Mouse (Mus musculus): ENCODE measurements at regions not wholly inside any gene's neighbourhood (a gene's known extent, or its start where the extent isn't known, plus 50 kb on each side); places are given as distances from the start of the nearest gene placed in this dataset.

GRCm38 (mm10) chr2:46283929-46284598 is 1166.9 kb upstream of the Zeb2 start:
- no peak for DNase-seq (ENCODE audit: low spot score)
- Histone ChIP-seq H3K36me3 (no peaks in the 10 kb centered on the region), H3K4me3 (no peak overlapping the region), H3K27me3 (ENCODE audit: insufficient read depth, poor library complexity, severe bottlenecking) (no peaks in the 10 kb centered on the region), H3K9me3 (no peaks in the 10 kb centered on the region), H3K27ac (no peak overlapping the region), H3K4me1 (replicated peaks) (no peaks in the 10 kb centered on the region)
- 88% methylated on average over 5 of the region's 5 CpGs for WGBS

DNA sequence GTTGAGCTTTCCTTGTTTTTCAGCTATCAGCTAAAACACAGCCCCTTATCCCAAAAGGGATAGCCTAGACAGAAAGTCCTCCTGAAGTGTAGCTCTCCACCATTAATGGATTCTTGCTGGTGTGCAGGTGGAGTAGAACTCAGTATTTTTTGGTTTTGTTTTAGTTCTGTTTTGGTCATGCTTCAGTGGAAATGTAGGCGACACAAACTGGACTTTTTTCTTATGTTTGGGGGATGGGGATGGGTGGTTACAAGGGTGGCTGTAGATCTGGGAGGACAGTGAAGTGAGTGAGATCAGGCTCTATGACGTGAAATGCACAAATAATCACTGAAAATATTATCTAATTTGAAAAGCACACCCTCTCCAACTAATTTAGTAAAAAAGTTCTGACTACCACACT is 1163.6 kb upstream of the Zeb2 start:
- Histone ChIP-seq H3K4me1 (replicated peaks) (no peaks in the 10 kb centered on the region), H3K27me3 (ENCODE audit: insufficient read depth, poor library complexity, severe bottlenecking) (no peaks in the 10 kb centered on the region), H3K27ac (no peak overlapping the region), H3K36me3 (no peaks in the 10 kb centered on the region), H3K4me3 (no peak overlapping the region), H3K9me3 (no peaks in the 10 kb centered on the region)
- DNase-seq (ENCODE audit: low spot score): no peak
- 74% methylated on average over 2 of the region's 2 CpGs for WGBS

GRCm38 (mm10) chr2:46261618-46262017 is 1144.4 kb upstream of the Zeb2 start:
- 96% methylated on average over 1 of the region's 1 CpGs for whole genome bisulfite sequencing

GRCm38 (mm10) chr2:46251562-46251961 is 1134.4 kb upstream of the Zeb2 start:
- H3K36me3 ChIP-seq: no peaks in the 10 kb centered on the region
- H3K27me3 ChIP-seq (ENCODE audit: insufficient read depth, poor library complexity, severe bottlenecking): no peaks in the 10 kb centered on the region
- 92% methylated on average over 7 of the region's 7 CpGs for WGBS
- no peak overlapping the region for H3K4me3 ChIP-seq
- no peaks in the 10 kb centered on the region for H3K4me1 ChIP-seq (replicated peaks)
- no peak for DNase-seq (ENCODE audit: low spot score)
- no peaks in the 10 kb centered on the region for H3K9me3 ChIP-seq
- H3K27ac ChIP-seq: no peak overlapping the region

More at GRCm38 (mm10) chr2:46261618-46262017, 1144.4 kb upstream of the Zeb2 start:
- Histone ChIP-seq H3K27me3 (ENCODE audit: insufficient read depth, poor library complexity, severe bottlenecking) (no peaks in the 10 kb centered on the region), H3K4me3 (no peak overlapping the region), H3K4me1 (replicated peaks) (no peaks in the 10 kb centered on the region), H3K9me3 (no peaks in the 10 kb centered on the region), H3K27ac (no peak overlapping the region), H3K36me3 (no peaks in the 10 kb centered on the region)
- DNase-seq (ENCODE audit: low spot score): no peak

GRCm38 (mm10) chr2:46245717-46246116 is 1128.5 kb upstream of the Zeb2 start:
- 81% methylated on average over 3 of the region's 3 CpGs for WGBS
- Histone ChIP-seq H3K4me1 (replicated peaks) (no peaks in the 10 kb centered on the region), H3K27me3 (ENCODE audit: insufficient read depth, poor library complexity, severe bottlenecking) (no peaks in the 10 kb centered on the region), H3K36me3 (no peaks in the 10 kb centered on the region), H3K27ac (no peak overlapping the region), H3K4me3 (no peak overlapping the region), H3K9me3 (no peaks in the 10 kb centered on the region)
- DNase-seq (ENCODE audit: low spot score): no peak

- Histone ChIP-seq H3K4me1 (replicated peaks) (no peaks in the 10 kb centered on the region), H3K36me3 (no peaks in the 10 kb centered on the region), H3K27ac (no peak overlapping the region), H3K9me3 (no peaks in the 10 kb centered on the region), H3K4me3 (no peak overlapping the region), H3K27me3 (ENCODE audit: insufficient read depth, poor library complexity, severe bottlenecking) (no peaks in the 10 kb centered on the region)
- WGBS: 88% methylated on average over 3 of the region's 3 CpGs
- DNase-seq (ENCODE audit: low spot score): no peak
Observed at GRCm38 (mm10) chr2:46244697-46245096, 1127.5 kb upstream of the Zeb2 start.

GRCm38 (mm10) chr2:46242806-46243205 is 1125.6 kb upstream of the Zeb2 start:
- Histone ChIP-seq H3K4me1 (replicated peaks) (no peaks in the 10 kb centered on the region), H3K9me3 (no peaks in the 10 kb centered on the region), H3K36me3 (no peaks in the 10 kb centered on the region), H3K4me3 (no peak overlapping the region), H3K27ac (no peak overlapping the region), H3K27me3 (ENCODE audit: insufficient read depth, poor library complexity, severe bottlenecking) (no peaks in the 10 kb centered on the region)
- no peak for DNase-seq (ENCODE audit: low spot score)

DNA sequence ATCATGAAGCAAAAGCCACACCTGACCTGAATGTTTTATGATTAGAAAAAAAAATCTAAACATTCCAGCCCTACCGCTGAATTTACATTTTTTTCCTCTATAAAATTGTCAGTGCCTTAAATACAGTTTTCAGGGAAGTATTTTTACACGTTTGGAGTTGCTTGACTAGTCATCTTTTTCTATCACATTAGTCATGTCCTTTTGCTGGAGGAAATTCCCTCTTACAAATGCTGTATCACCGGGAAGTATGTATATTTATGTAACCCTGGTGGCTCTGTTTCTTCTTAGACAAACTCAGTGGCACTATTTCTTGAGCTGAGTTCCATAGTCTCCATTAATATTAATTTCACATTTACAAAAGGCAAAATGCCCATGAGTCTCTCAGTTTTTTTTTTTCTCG is 1122.7 kb upstream of the Zeb2 start:
- Histone ChIP-seq H3K36me3 (no peaks in the 10 kb centered on the region), H3K9me3 (no peaks in the 10 kb centered on the region), H3K27me3 (ENCODE audit: insufficient read depth, poor library complexity, severe bottlenecking) (no peaks in the 10 kb centered on the region), H3K27ac (no peak overlapping the region), H3K4me1 (replicated peaks) (no peaks in the 10 kb centered on the region), H3K4me3 (no peak overlapping the region)
- WGBS: 81% methylated on average over 4 of the region's 4 CpGs
- DNase-seq (ENCODE audit: low spot score): no peak

DNA sequence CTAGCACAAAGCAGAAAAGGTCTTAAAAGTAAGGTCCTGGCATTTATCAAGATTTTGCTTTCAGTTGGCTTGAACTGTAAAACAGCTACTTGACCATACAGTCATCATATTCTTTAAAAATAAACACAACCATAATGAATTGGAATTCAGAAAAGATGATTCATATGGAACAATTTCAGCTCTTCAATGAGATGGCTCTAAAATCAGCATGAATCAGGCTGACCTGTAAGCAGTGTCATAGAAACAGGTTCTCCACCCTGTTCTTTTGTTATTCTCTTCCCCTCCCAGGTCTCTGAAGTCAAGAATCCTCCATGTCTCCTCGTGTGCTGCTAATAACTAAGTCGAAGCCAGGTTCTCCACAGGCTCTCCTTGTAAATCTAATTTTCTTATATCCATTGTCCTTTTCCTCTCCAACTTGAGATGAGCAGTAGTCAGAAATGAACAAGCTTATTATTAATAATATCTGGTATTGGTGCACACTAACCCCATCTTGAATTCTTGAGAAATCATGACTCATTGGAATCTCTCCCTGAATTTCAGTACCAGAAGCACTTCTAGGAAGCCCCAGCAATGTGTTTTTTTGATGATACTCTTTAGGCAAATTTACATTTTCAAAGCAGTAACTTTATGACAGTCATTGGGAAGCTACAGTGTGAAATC is 1113.7 kb upstream of the Zeb2 start:
- 76% methylated on average over 2 of the region's 2 CpGs for WGBS
- Histone ChIP-seq H3K27me3 (ENCODE audit: insufficient read depth, poor library complexity, severe bottlenecking) (no peaks in the 10 kb centered on the region), H3K27ac (no peak overlapping the region), H3K9me3 (no peaks in the 10 kb centered on the region), H3K4me3 (no peak overlapping the region), H3K36me3 (no peaks in the 10 kb centered on the region), H3K4me1 (replicated peaks) (no peaks in the 10 kb centered on the region)
- DNase-seq (ENCODE audit: low spot score): no peak

- H3K27me3 ChIP-seq (ENCODE audit: insufficient read depth, poor library complexity, severe bottlenecking): no peaks in the 10 kb centered on the region
- H3K4me3 ChIP-seq: no peak overlapping the region
- 92% methylated on average over 7 of the region's 7 CpGs for WGBS
- H3K27ac ChIP-seq: no peak overlapping the region
- no peaks in the 10 kb centered on the region for H3K4me1 ChIP-seq (replicated peaks)
- no peaks in the 10 kb centered on the region for H3K9me3 ChIP-seq
- no peaks in the 10 kb centered on the region for H3K36me3 ChIP-seq
- no peak for DNase-seq (ENCODE audit: low spot score)
Observed at GRCm38 (mm10) chr2:46218336-46218957, 1101.3 kb upstream of the Zeb2 start.

- Histone ChIP-seq H3K27ac (no peak overlapping the region), H3K4me1 (replicated peaks) (no peaks in the 10 kb centered on the region)
- WGBS: 60% methylated on average over 1 of the region's 1 CpGs
Observed at GRCm38 (mm10) chr2:46199341-46199740, 1082.1 kb upstream of the Zeb2 start.

GRCm38 (mm10) chr2:46187265-46187888 is 1070.2 kb upstream of the Zeb2 start:
- H3K27me3 ChIP-seq (ENCODE audit: insufficient read depth, poor library complexity, severe bottlenecking): no peaks in the 10 kb centered on the region
- H3K27ac ChIP-seq: no peak overlapping the region
- no peaks in the 10 kb centered on the region for H3K9me3 ChIP-seq
- no peaks in the 10 kb centered on the region for H3K4me1 ChIP-seq (replicated peaks)
- DNase-seq (ENCODE audit: low spot score): no peak
- no peak overlapping the region for H3K4me3 ChIP-seq
- H3K36me3 ChIP-seq: no peaks in the 10 kb centered on the region

More at GRCm38 (mm10) chr2:46199341-46199740, 1082.1 kb upstream of the Zeb2 start:
- H3K4me3 ChIP-seq: no peak overlapping the region
- no peaks in the 10 kb centered on the region for H3K27me3 ChIP-seq (ENCODE audit: insufficient read depth, poor library complexity, severe bottlenecking)
- no peaks in the 10 kb centered on the region for H3K9me3 ChIP-seq
- no peaks in the 10 kb centered on the region for H3K36me3 ChIP-seq
- no peak for DNase-seq (ENCODE audit: low spot score)

GRCm38 (mm10) chr2:46183241-46183640 is 1066.0 kb upstream of the Zeb2 start:
- no peaks in the 10 kb centered on the region for H3K36me3 ChIP-seq
- H3K27ac ChIP-seq: no peak overlapping the region
- 67% methylated on average over 2 of the region's 2 CpGs for WGBS
- no peaks in the 10 kb centered on the region for H3K9me3 ChIP-seq
- DNase-seq (ENCODE audit: low spot score): no peak
- H3K27me3 ChIP-seq (ENCODE audit: insufficient read depth, poor library complexity, severe bottlenecking): no peaks in the 10 kb centered on the region
- H3K4me3 ChIP-seq: no peak overlapping the region
- no peaks in the 10 kb centered on the region for H3K4me1 ChIP-seq (replicated peaks)

Measured in hindbrain, embryonic 10.5 days (tissue).